Mouse (Mus musculus): ENCODE measurements around the gene Gm43302. TPM values are rescaled to one million over a fixed set of nuclear protein-coding genes. Genes with fewer than 3 reads are reported as not detected.

Gene Gm43302
- polyA plus RNA-seq (2015; fragmentation: Nextera tagmentation; extraction: Ambion mirVana) = not detected in 2 replicates

GRCm38 (mm10) chr5:105293226-105294165 lies at the start of gene Gm43302, which contains the start of gene Gbp6:
Gene Gm43302, minus strand, starts transcription at chr5:105293695.
Gene Gbp6, minus strand, starts transcription at chr5:105293698.

GRCm38 (mm10) chr5:105239483-105240047 lies 53.9 kb downstream of the Gm43302 start, which contains the start of gene Gbp10:
Gene Gbp10, minus strand, starts transcription at chr5:105239533.

Other genes with a start within 250 kb of the Gm43302 start
- gene Gbp9, start 154.2 kb downstream of the Gm43302 start, polyA plus RNA-seq (2015; fragmentation: Nextera tagmentation; extraction: Ambion mirVana) = 1.8 and 2.0 TPM in 2 replicates
- 0.30 and 0.51 TPM in 2 replicates for gene Gbp8, start 154.2 kb downstream of the Gm43302 start, polyA plus RNA-seq (2015; fragmentation: Nextera tagmentation; extraction: Ambion mirVana)
- 0.43 and 0.53 TPM in 2 replicates for gene Gbp4, start 154.1 kb downstream of the Gm43302 start, polyA plus RNA-seq (2015; fragmentation: Nextera tagmentation; extraction: Ambion mirVana)
- not detected in 2 replicates for gene Gbp10, start 54.2 kb downstream of the Gm43302 start, polyA plus RNA-seq (2015; fragmentation: Nextera tagmentation; extraction: Ambion mirVana)
- 0.73 and 1.0 TPM in 2 replicates for gene Gbp6, start within 50 bp of the Gm43302 start, polyA plus RNA-seq (2015; fragmentation: Nextera tagmentation; extraction: Ambion mirVana)
- 1.0 and 1.7 TPM in 2 replicates for gene Lrrc8b, start 122.1 kb upstream of the Gm43302 start, polyA plus RNA-seq (2015; fragmentation: Nextera tagmentation; extraction: Ambion mirVana)
- 6.8 and 9.4 TPM in 2 replicates for gene Lrrc8c, start 225.7 kb upstream of the Gm43302 start, polyA plus RNA-seq (2015; fragmentation: Nextera tagmentation; extraction: Ambion mirVana)